Mouse (Mus musculus) embryonic facial prominence, embryonic 12.5 days (tissue): ENCODE results near the gene Pcdh17. TPM values are rescaled to one million over a fixed set of nuclear protein-coding genes. Genes with fewer than 3 reads are reported as not detected.
A peak's percentile ranks its signal among the peaks of the same experiment; 100 is the strongest.

Source experiments
- ATAC-seq: fragments of 200-750 bp; cut with Nextera tagmentation; 2 replicates; pipeline ENCODE4 v1.8.0; 2017; ENCODE audit not compliant: insufficient number of reproducible peaks, insufficient read depth, low FRiP score, low TSS enrichment
- H3K27ac ChIP-seq: fragments of 300-500 bp; sonication (generic); 2 replicates; pipeline ENCODE4 v1.5.1; 2016; ENCODE audit warnings: mild to moderate bottlenecking
- H3K27me3 ChIP-seq: fragments of 300-500 bp; sonication (generic); 2 replicates; pipeline ENCODE4 v1.6.1; 2016; ENCODE audit warnings: mild to moderate bottlenecking, moderate library complexity
- H3K36me3 ChIP-seq: fragments of 300-500 bp; sonication (generic); 2 replicates; pipeline ENCODE4 v1.6.1; 2016; ENCODE audit warnings: mild to moderate bottlenecking
- H3K4me1 ChIP-seq: fragments of 300-500 bp; sonication (generic); 2 replicates; pipeline ENCODE4 v1.6.1; 2016
- H3K4me2 ChIP-seq: fragments of 300-500 bp; sonication (generic); replicated peaks from 2 replicates; pipeline ENCODE4 v1.6.1; 2016; ENCODE audit warnings: mild to moderate bottlenecking, moderate library complexity
- H3K4me3 ChIP-seq: fragments of 300-500 bp; sonication (generic); 2 replicates; pipeline ENCODE4 v1.5.1; 2016; ENCODE audit warnings: mild to moderate bottlenecking
- H3K9ac ChIP-seq: fragments of 300-500 bp; sonication (generic); 2 replicates; pipeline ENCODE4 v1.6.1; 2016; ENCODE audit warnings: mild to moderate bottlenecking, moderate library complexity
- H3K9me3 ChIP-seq: fragments of 300-500 bp; sonication (generic); 2 replicates; pipeline ENCODE4 v1.6.1; 2016; ENCODE audit warnings: mild to moderate bottlenecking, moderate library complexity
- WGBS: fragments of 180-500 bp; shearing (Covaris S2); methylation state at CpG from one replicate; pipeline ENCODE4 v1.1.7; 2016; 5-methylcytosine and 5-hydroxymethylcytosine counted together
- polyA plus RNA-seq: library from polyadenylated mRNA; unstranded; fragments of >200 nt; fragmentation: Nextera tagmentation; extraction: Ambion mirVana; gene quantifications from 2 replicates; pipeline ENCODE4 v1.2.1, GENCODE M21; 2016

The Pcdh17 gene
- polyA plus RNA-seq, 1 experiment from 2014 or later, result 8.9 TPM

GRCm38 (mm10) chr14:84445503-84446410 is 2.4 kb downstream of the Pcdh17 start:
- Histone ChIP-seq H3K9ac (peak overlapping the region; percentile 61), H3K9me3 (no peaks in the 10 kb centered on the region), H3K4me3 (peak overlapping the region; percentile 57), H3K36me3 (no peaks in the 10 kb centered on the region), H3K27ac (peak overlapping the region; percentile 31; the same call in 1 of the 2 replicates), H3K4me1 (peaks cover 14% of the 10 kb centered on the region; the same call in 1 of the 2 replicates), H3K27me3 (peaks cover 23% of the 10 kb centered on the region), H3K4me2 (peak overlapping the region; percentile 87)
- ATAC-seq, result no peak
- under 1% methylated on average over 59 of the region's 59 CpGs for WGBS

DNA sequence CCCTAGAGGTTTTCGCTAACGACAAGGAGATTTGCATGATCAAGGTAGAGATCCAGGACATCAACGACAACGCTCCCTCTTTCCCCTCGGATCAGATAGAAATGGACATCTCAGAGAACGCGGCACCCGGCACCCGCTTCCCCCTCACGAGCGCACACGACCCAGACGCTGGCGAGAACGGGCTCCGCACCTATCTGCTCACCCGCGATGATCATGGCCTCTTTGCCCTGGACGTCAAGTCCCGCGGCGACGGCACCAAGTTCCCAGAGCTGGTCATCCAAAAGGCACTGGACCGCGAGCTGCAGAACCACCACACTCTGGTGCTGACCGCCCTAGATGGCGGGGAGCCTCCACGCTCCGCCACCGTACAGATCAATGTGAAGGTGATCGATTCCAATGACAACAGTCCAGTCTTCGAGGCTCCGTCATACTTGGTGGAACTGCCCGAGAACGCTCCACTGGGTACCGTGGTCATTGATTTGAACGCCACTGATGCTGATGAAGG is 3.1 kb downstream of the Pcdh17 start:
- peaks cover 23% of the 10 kb centered on the region for H3K27me3 ChIP-seq
- WGBS, result 6% methylated on average over 37 of the region's 37 CpGs
- H3K27ac ChIP-seq, result no peak overlapping the region

DNA sequence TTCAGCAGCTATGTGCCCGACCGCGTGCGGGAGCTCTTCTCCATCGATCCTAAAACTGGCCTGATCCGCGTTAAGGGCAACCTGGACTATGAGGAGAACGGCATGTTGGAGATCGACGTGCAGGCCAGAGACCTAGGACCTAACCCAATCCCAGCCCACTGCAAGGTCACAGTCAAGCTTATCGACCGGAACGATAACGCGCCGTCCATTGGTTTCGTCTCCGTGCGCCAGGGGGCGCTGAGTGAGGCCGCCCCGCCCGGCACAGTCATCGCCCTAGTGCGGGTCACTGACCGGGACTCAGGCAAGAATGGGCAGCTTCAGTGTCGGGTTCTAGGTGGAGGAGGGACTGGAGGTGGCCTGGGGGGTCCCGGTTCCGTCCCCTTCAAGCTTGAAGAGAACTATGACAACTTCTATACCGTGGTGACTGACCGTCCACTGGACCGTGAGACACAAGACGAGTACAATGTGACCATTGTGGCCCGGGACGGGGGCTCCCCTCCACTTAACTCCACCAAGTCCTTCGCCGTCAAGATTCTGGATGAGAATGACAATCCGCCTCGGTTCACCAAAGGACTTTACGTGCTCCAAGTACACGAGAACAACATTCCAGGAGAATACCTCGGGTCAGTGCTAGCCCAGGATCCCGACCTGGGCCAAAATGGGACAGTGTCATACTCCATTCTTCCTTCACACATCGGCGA is 3.7 kb downstream of the Pcdh17 start:
- peak overlapping the region; percentile 87 for H3K4me2 ChIP-seq
- ATAC-seq, result no peak
- H3K36me3 ChIP-seq, result no peaks in the 10 kb centered on the region
- peak overlapping the region; percentile 57 for H3K4me3 ChIP-seq
- peaks cover 23% of the 10 kb centered on the region for H3K27me3 ChIP-seq
- H3K4me1 ChIP-seq, result peaks cover 14% of the 10 kb centered on the region; the same call in 1 of the 2 replicates
- H3K9ac ChIP-seq, result peak overlapping the region; percentile 61; the same call in 1 of the 2 replicates
- WGBS, result 7% methylated on average over 45 of the region's 45 CpGs
- no peaks in the 10 kb centered on the region for H3K9me3 ChIP-seq
- no peak overlapping the region for H3K27ac ChIP-seq

More for the DNA sequence above, 3.1 kb downstream of the Pcdh17 start:
- no peak for ATAC-seq
- Histone ChIP-seq H3K9me3 (no peaks in the 10 kb centered on the region), H3K36me3 (no peaks in the 10 kb centered on the region), H3K4me1 (peaks cover 14% of the 10 kb centered on the region; the same call in 1 of the 2 replicates), H3K4me3 (peak overlapping the region; percentile 57), H3K9ac (peak overlapping the region; percentile 61), H3K4me2 (peak overlapping the region; percentile 87)

GRCm38 (mm10) chr14:84447661-84448380 is 4.5 kb downstream of the Pcdh17 start:
- WGBS, result 5% methylated on average over 45 of the region's 45 CpGs
- Histone ChIP-seq H3K9ac (peak overlapping the region; percentile 27), H3K4me3 (peak overlapping the region; percentile 57), H3K4me1 (peaks cover 14% of the 10 kb centered on the region; the same call in 1 of the 2 replicates), H3K4me2 (peak overlapping the region; percentile 87), H3K27ac (no peak overlapping the region), H3K36me3 (no peaks in the 10 kb centered on the region), H3K9me3 (no peaks in the 10 kb centered on the region), H3K27me3 (peaks cover 23% of the 10 kb centered on the region)
- ATAC-seq, result no peak

DNA sequence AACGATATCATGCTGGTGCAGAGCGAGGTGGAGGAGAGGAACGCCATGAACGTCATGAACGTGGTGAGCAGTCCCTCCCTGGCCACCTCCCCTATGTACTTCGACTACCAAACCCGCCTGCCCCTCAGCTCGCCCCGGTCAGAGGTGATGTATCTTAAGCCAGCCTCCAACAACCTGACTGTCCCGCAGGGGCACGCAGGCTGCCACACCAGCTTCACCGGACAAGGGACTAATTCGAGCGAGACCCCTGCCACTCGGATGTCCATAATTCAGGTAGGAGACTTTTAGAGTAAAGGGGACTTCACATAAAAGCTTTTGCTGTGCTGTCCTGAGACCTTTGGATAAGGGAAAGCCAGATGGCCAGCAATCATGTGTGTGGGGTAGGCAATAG is 5.0 kb downstream of the Pcdh17 start:
- peak overlapping the region; percentile 87 for H3K4me2 ChIP-seq
- no peaks in the 10 kb centered on the region for H3K36me3 ChIP-seq
- WGBS, result 3% methylated on average over 15 of the region's 15 CpGs
- H3K9me3 ChIP-seq, result no peaks in the 10 kb centered on the region
- H3K9ac ChIP-seq, result 0 out of 2 replicates have a peak overlapping the region, but pooled peaks have one; percentile 27
- peaks cover 14% of the 10 kb centered on the region; the same call in 1 of the 2 replicates for H3K4me1 ChIP-seq
- H3K27ac ChIP-seq, result no peak overlapping the region
- H3K27me3 ChIP-seq, result peaks cover 23% of the 10 kb centered on the region
- no peak for ATAC-seq
- peak overlapping the region; percentile 57 for H3K4me3 ChIP-seq

GRCm38 (mm10) chr14:84454074-84454845 is 10.9 kb downstream of the Pcdh17 start:
- Histone ChIP-seq H3K4me2 (no peak overlapping the region), H3K27me3 (no peaks in the 10 kb centered on the region)

DNA sequence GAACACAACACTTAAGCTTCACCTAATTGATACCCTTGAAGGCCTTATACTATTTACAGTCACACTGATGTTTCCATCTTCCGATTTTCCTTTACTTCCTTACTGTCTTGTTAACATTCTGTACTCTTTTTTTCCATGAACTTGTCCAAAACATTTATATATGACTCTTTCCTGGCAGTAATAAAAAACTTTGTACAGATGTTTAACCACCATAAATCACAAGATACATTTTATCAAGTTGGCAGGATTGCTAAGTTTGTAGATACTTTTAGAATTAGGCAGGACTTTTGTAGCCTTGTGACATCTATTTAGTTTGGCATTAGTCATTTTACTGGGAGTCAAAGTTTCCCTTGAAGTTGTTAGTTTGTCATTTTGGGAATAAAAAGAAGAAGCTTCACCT is 32.1 kb downstream of the Pcdh17 start:
- Histone ChIP-seq H3K36me3 (no peaks in the 10 kb centered on the region), H3K4me2 (no peak overlapping the region), H3K27me3 (no peaks in the 10 kb centered on the region), H3K27ac (no peak overlapping the region), H3K9me3 (no peaks in the 10 kb centered on the region), H3K9ac (no peak overlapping the region), H3K4me3 (no peak overlapping the region), H3K4me1 (no peaks in the 10 kb centered on the region)
- WGBS, result 88% methylated on average over 1 of the region's 1 CpGs
- ATAC-seq, result no peak

More at GRCm38 (mm10) chr14:84454074-84454845, 10.9 kb downstream of the Pcdh17 start:
- H3K27ac ChIP-seq, result no peak overlapping the region
- H3K4me1 ChIP-seq, result no peaks in the 10 kb centered on the region
- H3K36me3 ChIP-seq, result no peaks in the 10 kb centered on the region
- no peak overlapping the region for H3K4me3 ChIP-seq
- H3K9ac ChIP-seq, result no peak overlapping the region
- no peaks in the 10 kb centered on the region for H3K9me3 ChIP-seq
- no peak for ATAC-seq
- 57% methylated on average over 4 of the region's 4 CpGs for WGBS

- Histone ChIP-seq H3K27ac (no peak overlapping the region), H3K4me1 (no peaks in the 10 kb centered on the region), H3K36me3 (no peaks in the 10 kb centered on the region), H3K4me3 (no peak overlapping the region), H3K9ac (no peak overlapping the region), H3K4me2 (no peak overlapping the region), H3K27me3 (no peaks in the 10 kb centered on the region), H3K9me3 (no peaks in the 10 kb centered on the region)
- ATAC-seq, result no peak
- WGBS, result 87% methylated on average over 8 of the region's 8 CpGs
These were observed 33.0 kb downstream of the Pcdh17 start for GRCm38 (mm10) chr14:84476336-84476735.

DNA sequence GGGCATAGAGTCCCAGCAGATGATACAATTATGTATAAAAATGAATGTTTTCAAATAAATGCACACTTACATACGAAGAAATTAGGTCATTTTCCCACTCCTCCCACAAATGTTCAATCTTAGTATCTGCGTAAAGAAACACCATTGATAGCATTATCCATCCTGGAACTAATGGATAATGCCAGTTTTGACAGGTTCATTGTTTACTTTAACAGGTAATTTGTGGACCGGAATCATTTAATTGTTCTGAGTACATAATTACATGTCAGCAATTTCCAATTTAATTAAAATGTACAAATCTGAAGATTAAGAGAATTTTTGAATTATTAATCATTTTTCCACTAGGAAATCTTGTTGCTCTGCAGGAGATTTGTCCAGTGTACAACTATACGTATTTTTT is 33.5 kb downstream of the Pcdh17 start:
- H3K4me3 ChIP-seq, result no peak overlapping the region
- no peak overlapping the region for H3K4me2 ChIP-seq
- no peak overlapping the region for H3K9ac ChIP-seq
- H3K4me1 ChIP-seq, result no peaks in the 10 kb centered on the region
- ATAC-seq, result no peak
- no peaks in the 10 kb centered on the region for H3K36me3 ChIP-seq
- no peaks in the 10 kb centered on the region for H3K9me3 ChIP-seq
- 68% methylated on average over 4 of the region's 4 CpGs for WGBS
- H3K27ac ChIP-seq, result no peak overlapping the region
- H3K27me3 ChIP-seq, result no peaks in the 10 kb centered on the region

DNA sequence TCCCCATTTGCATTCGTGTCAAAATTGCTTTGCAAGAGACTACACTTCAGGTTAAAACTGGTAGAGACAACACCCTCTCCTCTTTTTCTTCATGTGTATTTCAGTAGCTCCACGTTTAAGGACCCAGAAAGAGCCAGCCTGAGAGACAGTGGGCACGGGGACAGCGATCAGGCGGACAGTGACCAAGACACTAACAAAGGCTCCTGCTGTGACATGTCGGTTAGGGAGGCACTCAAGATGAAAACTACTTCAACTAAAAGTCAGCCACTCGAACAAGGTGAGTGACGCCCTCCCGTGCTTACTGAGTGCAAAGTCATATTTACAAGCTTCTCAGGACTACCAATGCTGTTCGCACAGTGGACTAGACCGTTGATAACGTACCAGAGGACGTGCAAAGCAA is 34.0 kb downstream of the Pcdh17 start:
- H3K4me1 ChIP-seq, result no peaks in the 10 kb centered on the region
- no peak overlapping the region for H3K4me3 ChIP-seq
- H3K4me2 ChIP-seq, result no peak overlapping the region
- no peak for ATAC-seq
- H3K36me3 ChIP-seq, result no peaks in the 10 kb centered on the region
- H3K27ac ChIP-seq, result no peak overlapping the region
- H3K9ac ChIP-seq, result no peak overlapping the region
- H3K9me3 ChIP-seq, result no peaks in the 10 kb centered on the region
- H3K27me3 ChIP-seq, result no peaks in the 10 kb centered on the region
- WGBS, result 54% methylated on average over 13 of the region's 13 CpGs
